Mouse (Mus musculus): Measurements from ENCODE around the gene Bckdhb.
"Not testable (repeated sequence)": the region's sequence is repeated elsewhere in the genome, so short reads cannot be mapped to it uniquely, and the experiment has no call there.

The Bckdhb gene

DNA sequence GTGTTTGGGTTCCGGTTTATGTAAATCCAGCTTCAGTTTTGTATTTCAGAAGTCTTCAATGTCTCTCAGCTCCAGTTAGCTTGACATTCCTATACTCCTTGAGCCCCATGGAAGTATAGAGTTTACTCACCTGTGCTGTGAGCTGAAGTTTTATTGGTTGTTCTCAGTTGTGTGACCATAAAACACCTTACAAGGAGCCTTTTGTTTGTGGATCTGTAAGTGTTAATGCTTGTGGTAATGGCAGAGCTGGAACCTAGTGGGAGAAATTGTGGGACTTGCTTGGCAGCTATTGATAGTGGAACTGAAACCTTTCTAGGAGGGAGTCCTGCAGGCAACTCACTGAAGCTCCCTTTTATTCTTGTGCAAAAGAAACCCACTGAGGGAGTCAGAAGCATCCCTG is 112.3 kb downstream of the Bckdhb start:
- in situ Hi-C loops (cut with MboI; ENCODE audit: low pct_unique_long_range_greater_than_20kb in 1 of 2, low sequenced_read_pairs in 2 of 2, unreplicated experiment in 1 of 2), result no loop called here

DNA sequence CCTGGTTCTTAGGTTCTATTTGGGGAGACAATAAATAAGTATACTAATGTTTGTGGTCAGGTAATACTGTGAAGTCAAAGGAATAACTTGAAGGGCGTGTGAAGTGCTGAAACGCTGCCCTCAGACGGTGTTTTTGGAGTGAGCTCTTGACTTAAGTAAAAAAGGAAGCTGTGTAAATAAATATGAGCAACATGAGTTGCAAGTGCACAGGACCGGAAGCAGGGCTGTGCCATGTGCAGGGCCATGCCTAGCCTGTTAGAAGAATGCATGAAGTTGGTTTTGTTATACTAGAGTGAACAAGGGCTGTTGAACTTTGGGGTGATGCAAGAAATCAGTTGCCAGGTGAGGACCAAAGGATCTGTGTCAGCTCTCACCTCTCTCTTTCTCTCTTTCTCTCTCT is 114.0 kb downstream of the Bckdhb start:
- in situ Hi-C loops (cut with MboI; ENCODE audit: low pct_unique_long_range_greater_than_20kb in 1 of 2, low sequenced_read_pairs in 2 of 2, unreplicated experiment in 1 of 2), result no loop called here

DNA sequence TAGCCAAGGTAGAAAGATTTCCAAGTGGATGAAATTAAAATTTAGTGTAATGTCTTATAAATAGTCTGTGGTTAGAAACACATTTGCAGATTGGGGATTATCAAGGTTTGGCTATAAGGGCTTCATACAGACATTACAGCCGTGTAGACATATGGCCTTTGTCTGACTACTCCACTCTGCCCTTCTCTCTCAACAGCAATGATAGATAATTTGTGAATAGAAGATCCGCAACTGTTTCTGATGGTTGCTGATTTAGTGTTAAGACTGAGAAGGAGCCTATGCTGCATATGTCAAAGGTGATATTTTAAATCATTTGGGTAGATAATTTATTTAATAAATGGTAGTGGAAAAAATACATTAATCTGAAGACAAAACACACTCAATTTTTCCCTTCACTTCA is 115.4 kb downstream of the Bckdhb start:
- in situ Hi-C loops (cut with MboI; ENCODE audit: low pct_unique_long_range_greater_than_20kb in 1 of 2, low sequenced_read_pairs in 2 of 2, unreplicated experiment in 1 of 2), result no loop called here

DNA sequence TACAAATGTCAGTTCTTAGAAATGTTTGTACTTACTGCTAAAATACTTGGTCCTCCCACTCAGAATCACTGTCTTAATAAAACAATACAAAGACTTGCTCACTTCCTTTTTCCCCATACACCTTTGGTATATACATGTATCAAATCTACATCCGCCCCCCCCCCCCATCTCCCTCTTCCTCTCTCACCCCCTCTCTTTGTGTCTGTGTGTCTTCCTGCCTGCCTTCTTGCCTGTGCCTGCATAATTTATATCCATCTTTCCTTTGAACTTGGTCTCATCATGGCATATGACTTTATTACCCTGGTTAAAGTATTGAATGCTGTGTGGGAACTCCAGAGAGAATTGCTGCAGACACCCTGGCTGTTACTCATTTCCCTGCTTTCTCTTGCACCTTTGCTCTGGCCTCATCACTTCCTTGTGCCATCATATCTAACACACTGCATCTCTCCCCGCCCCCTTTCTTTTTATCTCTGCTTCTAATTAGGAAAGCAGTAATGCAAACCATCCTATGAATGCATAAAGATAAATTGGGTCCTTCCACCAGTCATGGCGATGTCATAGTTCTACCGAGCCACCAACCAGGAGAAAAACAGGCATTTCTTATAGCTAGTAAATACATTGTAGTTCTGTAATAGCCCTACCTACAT is 116.8 kb downstream of the Bckdhb start:
- in situ Hi-C loops (cut with MboI; ENCODE audit: low pct_unique_long_range_greater_than_20kb in 1 of 2, low sequenced_read_pairs in 2 of 2, unreplicated experiment in 1 of 2), result no loop called here

DNA sequence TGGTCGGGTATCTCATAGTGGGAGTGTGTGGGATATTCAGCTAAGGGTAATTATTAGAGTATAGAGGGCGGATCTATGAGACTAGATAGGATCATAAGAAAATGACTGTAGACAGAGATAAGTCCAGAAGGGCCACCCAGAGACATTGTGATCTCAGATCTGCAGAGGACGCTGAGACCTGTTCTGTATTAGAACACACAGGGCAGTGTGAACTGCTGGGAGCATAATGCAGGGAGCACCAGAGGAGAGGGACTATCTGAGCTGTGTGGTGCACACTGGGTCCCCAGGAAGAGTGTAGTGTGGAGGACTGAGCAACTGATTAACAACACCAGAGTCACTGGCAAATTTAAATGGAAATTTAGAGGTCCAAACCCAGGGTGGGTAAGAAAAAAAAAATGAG is 117.6 kb downstream of the Bckdhb start:
- in situ Hi-C loops (cut with MboI; ENCODE audit: low pct_unique_long_range_greater_than_20kb in 1 of 2, low sequenced_read_pairs in 2 of 2, unreplicated experiment in 1 of 2), result no loop called here

DNA sequence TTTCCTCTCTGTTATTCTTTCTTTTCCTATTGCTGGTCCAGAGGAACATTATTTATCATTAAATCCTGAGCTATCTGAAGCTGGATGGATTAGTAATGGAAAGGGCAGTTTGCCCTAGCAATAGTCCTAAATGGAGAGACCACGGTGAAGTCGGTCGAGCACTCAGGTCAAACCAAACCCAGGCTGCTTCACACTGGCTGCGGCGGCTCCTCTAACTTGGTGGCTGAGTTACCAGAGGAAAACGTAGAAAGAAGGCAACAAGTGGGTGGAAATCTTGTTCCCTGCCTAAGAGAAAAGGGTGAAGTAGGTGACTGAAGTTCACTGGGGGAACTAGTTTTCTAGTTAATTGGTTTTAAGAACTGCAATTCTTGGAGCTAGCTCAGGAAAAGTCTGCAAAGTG is 119.2 kb downstream of the Bckdhb start:
- in situ Hi-C loops (cut with MboI; ENCODE audit: low pct_unique_long_range_greater_than_20kb in 1 of 2, low sequenced_read_pairs in 2 of 2, unreplicated experiment in 1 of 2), result no loop called here

DNA sequence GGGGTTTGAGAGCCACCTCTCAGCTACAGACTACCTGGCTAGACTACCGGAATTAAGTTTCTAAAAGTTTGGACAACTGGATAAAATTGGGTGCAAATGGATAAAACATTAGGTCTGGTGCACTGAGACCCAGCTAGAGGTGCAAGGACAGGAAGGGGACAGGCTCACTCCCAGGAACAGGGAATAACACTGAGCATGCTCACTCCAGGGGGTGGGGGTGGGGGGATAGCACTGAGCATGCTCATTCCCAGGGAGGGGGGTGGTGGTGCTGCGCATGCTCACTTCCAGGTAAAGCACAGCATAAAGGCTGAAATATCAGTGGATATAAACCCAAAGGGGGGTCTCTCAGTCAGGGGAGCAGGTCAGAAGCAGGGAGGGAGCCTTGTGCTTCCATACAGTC is 120.7 kb downstream of the Bckdhb start:
- in situ Hi-C loops (cut with MboI; ENCODE audit: low pct_unique_long_range_greater_than_20kb in 1 of 2, low sequenced_read_pairs in 2 of 2, unreplicated experiment in 1 of 2), result no loop called here

DNA sequence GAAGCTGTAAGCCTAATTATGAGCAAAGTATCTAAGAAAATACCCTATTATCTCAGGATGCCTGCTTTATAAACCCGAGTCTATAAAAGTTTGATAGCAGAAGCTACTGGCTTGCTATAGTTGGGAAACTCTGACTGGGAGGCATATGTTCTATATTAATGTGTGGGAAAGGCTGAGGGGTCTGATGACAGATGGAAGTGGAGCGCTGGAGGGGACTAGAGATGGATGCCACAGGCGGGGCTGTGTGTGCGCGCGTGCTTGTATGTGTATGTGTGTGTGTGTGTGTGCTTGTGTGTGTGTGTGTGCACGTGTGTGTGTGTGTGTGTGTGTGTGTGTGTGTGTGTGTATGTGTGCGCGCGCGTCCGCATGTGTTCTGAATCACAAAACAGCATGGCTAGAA is 121.4 kb downstream of the Bckdhb start:
- in situ Hi-C loops (cut with MboI; ENCODE audit: low pct_unique_long_range_greater_than_20kb in 1 of 2, low sequenced_read_pairs in 2 of 2, unreplicated experiment in 1 of 2), result no loop called here

DNA sequence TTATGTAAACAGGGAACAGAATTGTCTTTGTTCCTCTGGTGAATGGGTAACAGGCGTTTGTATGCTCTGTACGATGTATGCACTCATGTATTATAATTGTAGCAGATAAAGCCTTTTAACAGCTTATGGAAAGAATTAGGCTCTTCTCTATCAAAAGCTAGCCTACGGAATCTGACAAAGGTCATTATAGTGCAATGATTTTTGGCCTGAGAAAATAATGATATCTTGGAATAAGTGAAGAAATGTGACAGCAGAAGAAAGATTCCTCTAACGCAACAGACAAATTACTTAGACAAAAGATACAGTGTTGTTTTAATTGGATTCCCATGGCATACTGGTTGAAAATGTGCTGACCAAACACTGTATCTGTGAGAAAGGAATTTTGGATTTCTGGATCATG is 122.0 kb downstream of the Bckdhb start:
- in situ Hi-C loops (cut with MboI; ENCODE audit: low pct_unique_long_range_greater_than_20kb in 1 of 2, low sequenced_read_pairs in 2 of 2, unreplicated experiment in 1 of 2), result no loop called here

DNA sequence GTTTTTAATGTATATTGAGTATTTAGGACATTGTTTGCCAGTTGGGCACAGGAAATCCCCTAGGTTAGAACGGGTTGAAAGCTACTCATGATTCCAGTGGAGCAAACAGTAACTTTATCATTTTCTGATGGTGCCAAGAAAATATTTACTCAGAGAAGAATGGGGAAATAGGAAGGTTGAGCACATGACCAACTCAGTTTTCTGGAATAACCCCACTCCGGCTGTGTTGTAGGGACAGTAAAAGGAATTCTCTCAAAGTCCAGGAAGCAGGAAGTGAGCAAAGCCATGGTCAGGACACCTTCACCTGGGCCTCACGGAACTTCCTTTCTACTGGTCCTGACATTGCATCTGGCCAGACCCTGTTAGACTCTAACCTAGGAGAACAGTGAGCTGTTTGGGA is 122.5 kb downstream of the Bckdhb start:
- in situ Hi-C loops (cut with MboI; ENCODE audit: low pct_unique_long_range_greater_than_20kb in 1 of 2, low sequenced_read_pairs in 2 of 2, unreplicated experiment in 1 of 2), result no loop called here

DNA sequence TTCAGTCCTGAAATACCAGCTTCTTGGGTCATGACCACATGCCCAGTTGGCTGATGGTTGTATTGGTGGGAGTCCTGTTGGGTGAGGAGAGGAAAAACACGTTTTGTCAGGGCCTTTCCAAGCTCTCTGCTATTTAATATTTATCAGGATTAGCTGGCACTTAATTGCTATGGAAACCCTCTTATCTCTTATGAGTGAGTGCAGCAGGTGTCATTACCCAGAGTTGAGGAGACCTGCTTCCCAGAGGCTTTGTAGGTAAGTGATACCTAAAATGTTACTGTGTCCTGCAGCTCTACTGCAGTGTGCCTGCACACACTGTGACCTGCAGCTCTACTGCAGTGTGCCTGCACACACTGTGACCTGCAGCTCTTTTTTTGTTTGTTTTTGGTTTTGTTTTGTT is 124.2 kb downstream of the Bckdhb start:
- in situ Hi-C loops (cut with MboI; ENCODE audit: low pct_unique_long_range_greater_than_20kb in 1 of 2, low sequenced_read_pairs in 2 of 2, unreplicated experiment in 1 of 2), result no loop called here

DNA sequence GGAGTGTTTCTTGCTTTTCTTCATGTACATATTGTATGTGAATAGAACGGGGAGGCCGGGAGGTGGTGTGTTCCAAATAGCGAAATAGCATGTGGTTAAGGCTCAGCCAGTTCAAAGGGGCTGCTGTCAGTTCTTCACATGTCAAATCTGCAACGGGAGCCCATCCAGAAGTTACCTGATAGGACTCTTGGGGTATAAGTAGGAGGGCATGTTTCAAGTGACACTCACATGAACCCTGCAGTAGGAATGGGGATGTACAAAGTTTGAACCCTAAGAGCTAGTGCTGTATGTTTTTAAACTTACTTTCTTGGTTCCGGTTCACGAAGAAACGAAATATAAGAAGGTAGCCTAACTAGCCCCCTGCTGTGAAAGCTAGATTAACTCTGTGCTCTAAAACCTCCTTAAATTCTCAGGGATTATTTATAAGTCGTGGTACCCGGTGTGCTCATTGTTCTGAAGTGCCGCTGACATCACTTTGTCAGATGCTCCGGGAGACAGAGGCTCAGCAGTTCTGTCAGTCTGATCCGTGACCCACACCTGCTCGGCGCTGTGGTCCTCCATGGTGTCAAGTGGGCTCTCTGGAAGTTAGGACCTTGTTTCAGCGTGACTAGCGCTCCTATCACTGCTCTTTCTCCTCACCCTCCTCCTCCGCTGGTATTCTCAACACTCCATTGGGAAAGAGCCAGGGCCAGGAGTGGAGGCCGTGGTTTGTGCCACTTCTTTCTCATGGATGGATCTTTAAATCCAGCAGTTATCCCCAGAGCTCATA is 126.1 kb downstream of the Bckdhb start:
- in situ Hi-C loops (cut with MboI; ENCODE audit: low pct_unique_long_range_greater_than_20kb in 1 of 2, low sequenced_read_pairs in 2 of 2, unreplicated experiment in 1 of 2), result no loop called here

DNA sequence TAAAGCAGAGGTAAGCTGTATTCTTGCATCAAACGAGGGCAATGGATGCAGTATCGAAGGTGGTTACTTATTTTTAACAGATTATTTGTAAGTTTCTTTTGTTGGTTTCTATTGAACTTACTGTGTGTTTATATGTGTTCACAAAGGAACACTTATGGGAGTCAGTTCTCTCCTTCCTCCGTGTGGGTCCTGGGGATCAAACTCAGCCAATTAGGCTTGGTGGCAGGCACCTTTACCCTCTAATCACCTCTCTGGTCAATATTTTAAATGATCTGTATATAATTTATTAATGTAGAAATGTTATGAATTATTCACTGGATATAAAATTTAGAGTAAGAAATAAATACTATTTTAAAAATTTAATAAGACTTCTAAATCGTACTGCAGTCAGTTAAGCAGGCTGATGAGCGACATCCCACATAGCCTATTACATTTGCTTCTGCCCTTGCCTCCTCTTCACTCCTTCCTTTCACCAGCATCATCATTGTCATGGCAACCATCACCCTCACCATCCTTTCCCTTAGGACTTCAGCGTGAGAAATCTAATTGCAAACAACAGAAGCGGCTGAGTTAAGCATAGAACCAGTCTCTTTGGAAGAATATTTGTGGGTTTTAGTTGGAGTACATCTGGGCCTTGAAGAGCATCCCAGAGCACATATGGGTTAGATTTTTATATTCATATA is 130.3 kb downstream of the Bckdhb start:
- in situ Hi-C loops (cut with MboI; ENCODE audit: low pct_unique_long_range_greater_than_20kb in 1 of 2, low sequenced_read_pairs in 2 of 2, unreplicated experiment in 1 of 2), result no loop called here

DNA sequence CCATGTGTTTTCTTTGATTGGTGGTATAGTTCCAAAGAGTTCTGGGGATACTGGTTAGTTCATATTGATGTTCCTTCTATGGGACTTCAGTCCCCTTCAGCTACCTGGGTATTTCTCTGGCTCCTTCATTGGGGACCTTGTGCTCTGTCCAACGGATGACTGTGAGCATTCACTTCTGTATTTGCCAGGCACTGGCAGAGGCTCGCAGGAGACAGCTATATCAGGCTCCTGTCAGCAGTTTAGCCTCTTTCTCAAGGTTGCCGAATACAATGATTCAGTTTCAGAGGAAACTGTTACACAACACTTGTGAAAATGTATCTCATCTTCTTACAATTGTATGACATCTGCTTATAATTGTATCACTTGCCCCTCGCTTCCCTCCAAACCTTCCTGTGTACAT is 135.8 kb downstream of the Bckdhb start:
- in situ Hi-C loops (cut with MboI; ENCODE audit: low pct_unique_long_range_greater_than_20kb in 1 of 2, low sequenced_read_pairs in 2 of 2, unreplicated experiment in 1 of 2), result not testable (repeated sequence)

DNA sequence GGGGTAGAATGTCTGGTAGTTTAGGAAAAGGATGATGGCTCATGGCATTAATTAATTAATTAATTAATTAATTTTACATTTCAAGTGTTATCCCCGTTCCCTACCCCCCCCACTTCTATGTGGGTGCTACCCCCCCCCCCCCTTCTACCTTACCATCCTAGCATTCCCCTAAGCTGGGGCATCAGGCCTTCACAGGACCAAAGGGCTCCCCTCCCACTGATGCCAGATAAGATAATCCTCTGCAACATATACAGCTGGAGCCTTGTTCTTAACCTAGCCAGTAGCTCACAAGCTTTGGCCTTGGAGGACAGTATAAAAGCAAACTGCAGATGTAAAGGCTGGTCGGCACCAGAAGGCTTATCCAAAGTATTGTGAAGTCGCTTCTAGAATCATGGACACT is 138.7 kb downstream of the Bckdhb start:
- in situ Hi-C loops (cut with MboI; ENCODE audit: low pct_unique_long_range_greater_than_20kb in 1 of 2, low sequenced_read_pairs in 2 of 2, unreplicated experiment in 1 of 2), result no loop called here

DNA sequence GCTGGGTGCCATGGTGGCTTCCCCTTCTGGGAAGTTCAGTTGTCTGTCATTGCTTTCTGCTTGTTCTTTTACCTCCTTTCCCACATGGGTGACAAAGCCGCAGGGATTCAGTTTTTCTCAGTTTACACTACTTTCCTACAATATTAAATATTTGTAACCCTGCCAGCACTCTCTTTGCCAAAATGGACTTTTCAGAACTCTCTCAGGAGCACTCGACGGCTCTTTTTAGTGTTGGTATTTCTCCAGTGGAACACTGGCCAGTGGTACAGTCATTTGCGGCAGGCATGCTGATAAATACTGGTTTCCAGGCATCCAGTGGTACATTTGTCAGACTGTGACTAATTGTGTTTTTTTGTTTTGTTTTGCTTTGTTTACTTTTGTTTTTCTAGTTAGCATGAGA is 139.2 kb downstream of the Bckdhb start:
- in situ Hi-C loops (cut with MboI; ENCODE audit: low pct_unique_long_range_greater_than_20kb in 1 of 2, low sequenced_read_pairs in 2 of 2, unreplicated experiment in 1 of 2), result no loop called here

DNA sequence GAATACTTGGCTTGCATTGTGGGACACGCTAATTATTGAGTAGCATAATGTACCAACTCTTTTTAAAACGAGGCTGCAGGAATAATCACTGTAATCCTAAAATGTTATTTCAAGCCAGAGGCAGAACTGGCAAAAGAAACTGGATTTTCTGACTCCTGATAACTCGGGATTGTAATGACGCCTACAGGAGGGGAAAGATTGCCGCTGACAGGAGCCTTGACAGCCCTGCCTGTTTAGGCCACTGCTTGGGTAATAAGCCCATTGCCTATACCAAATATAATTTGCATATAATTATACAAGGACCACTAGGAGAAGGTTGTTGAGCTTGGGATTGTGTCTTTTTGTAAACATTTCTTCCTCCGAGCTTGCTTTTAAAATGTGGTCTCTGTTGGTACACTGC is 145.3 kb downstream of the Bckdhb start:
- in situ Hi-C loops (cut with MboI; ENCODE audit: low pct_unique_long_range_greater_than_20kb in 1 of 2, low sequenced_read_pairs in 2 of 2, unreplicated experiment in 1 of 2), result no loop called here

DNA sequence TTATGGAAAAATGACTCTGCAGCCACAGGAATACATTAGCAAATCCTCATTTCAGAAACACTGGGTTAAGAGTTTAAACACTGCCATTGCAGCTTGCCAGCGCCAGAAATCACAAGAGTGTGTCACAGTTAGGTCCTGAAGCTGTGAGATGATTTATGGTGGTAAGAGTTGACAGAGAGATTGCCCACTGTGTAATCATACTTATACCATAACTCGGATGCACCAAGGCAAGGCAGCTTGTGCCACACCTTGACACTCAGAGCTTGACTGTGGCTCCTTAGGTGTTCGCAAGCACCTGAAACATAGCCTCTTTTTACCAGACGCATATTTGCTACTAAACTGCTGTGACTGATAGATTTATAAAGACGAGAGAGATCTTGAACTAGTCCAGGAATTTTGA is 145.8 kb downstream of the Bckdhb start:
- in situ Hi-C loops (cut with MboI; ENCODE audit: low pct_unique_long_range_greater_than_20kb in 1 of 2, low sequenced_read_pairs in 2 of 2, unreplicated experiment in 1 of 2), result no loop called here

DNA sequence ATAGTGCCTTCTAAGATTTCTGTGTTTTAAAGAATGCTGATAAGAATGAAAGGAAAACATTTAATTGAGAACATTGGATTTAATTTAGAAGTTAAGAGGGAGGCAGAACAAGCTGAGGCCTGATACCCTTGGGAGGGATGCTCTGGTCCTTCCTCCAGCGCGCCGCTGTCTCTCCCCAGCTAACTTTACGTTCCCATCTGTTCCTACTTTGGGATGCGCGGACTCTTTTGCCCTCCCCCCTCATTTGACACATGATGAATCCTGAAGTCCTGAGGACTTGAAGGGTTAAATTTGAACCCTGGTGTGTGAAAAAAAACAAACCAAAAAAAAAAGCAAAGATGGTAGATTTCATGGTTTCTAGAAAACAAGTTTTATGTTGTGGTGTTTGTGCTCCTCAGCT is 147.6 kb downstream of the Bckdhb start:
- in situ Hi-C loops (cut with MboI; ENCODE audit: low pct_unique_long_range_greater_than_20kb in 1 of 2, low sequenced_read_pairs in 2 of 2, unreplicated experiment in 1 of 2), result no loop called here

DNA sequence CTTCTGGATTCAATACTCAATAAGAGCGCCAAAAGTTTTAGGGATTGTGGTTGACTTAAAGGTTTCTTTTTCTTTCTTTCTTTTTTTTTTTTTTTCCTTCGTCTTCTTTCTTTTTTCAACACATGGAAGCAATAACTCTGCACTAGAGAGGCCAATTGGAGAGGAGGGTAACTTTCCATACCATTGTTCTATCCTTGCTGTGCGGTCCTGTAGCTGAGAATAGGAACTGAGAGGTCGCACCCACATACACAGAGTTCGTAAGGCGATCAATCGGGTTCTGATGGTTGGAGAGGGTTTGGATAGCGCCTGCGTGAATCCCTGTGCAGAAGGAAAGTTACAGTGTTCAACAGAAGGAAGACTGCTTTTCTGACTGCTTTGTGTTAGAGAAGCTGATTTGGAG is 148.3 kb downstream of the Bckdhb start:
- in situ Hi-C loops (cut with MboI; ENCODE audit: low pct_unique_long_range_greater_than_20kb in 1 of 2, low sequenced_read_pairs in 2 of 2, unreplicated experiment in 1 of 2), result no loop called here
